Mouse (Mus musculus) adrenal gland, postnatal 10 days (tissue): ENCODE measurements around the gene Gm3248. TPM values are rescaled to one million over a fixed set of nuclear protein-coding genes. Genes with fewer than 3 reads are reported as not detected.
"Not testable (repeated sequence)": the region's sequence is repeated elsewhere in the genome, so short reads cannot be mapped to it uniquely, and the experiment has no call there.

Experiments
- DNase-seq: peaks from one replicate; pipeline ENCODE4 v3.0.0; 2021; ENCODE audit warnings: mixed read lengths
- long read RNA-seq, 2 experiments: library from polyadenylated mRNA; stranded (forward); transcript quantifications; one replicate each; pipeline ENCODE4 v2.0.0; 2021
- total RNA-seq, 2 experiments: library from RNA; stranded (reverse); gene quantifications; 2 replicates each; pipeline ENCODE4 v1.2.3; 2021

Gm3248 gene
- total RNA-seq: under 1 TPM; 0.27 to 0.69 TPM
- long read RNA-seq, experiment 1, partial matches to known transcripts: 0 of 1 reads
- long read RNA-seq, experiment 1, other reads (novel, unspliced or antisense): 1 of 1 reads
- long read RNA-seq, experiment 2: 0 reads

- peak; percentile 17 for DNase-seq
These were observed at the start of gene Gm3248 for GRCm38 (mm10) chr14:5961635-5962034. Gm3248 (minus strand) TSS chr14:5961745.

- DNase-seq: peak; percentile 1
These were observed 25.6 kb upstream of the Gm3248 start for GRCm38 (mm10) chr14:5987136-5987535.

GRCm38 (mm10) chr14:5979037-5979436 lies 17.5 kb upstream of the Gm3248 start, which contains the start of gene Gm3453:
Gm3453 (minus strand) TSS chr14:5979137.
- not testable (repeated sequence) for DNase-seq

GRCm38 (mm10) chr14:5962441-5962840 lies 896 bp upstream of the Gm3248 start:
- not testable (repeated sequence) for DNase-seq

- DNase-seq: peak; percentile 14
These were observed 443 bp downstream of the Gm3248 start for GRCm38 (mm10) chr14:5961102-5961501.

GRCm38 (mm10) chr14:5960479-5960878 lies 1.1 kb downstream of the Gm3248 start:
- peak; percentile 1 for DNase-seq

- DNase-seq: not testable (repeated sequence)
These were observed 38.3 kb downstream of the Gm3248 start for GRCm38 (mm10) chr14:5923276-5923675.

- not testable (repeated sequence) for DNase-seq
These were observed 43.1 kb downstream of the Gm3248 start for GRCm38 (mm10) chr14:5918330-5918942.

GRCm38 (mm10) chr14:5913701-5914100 lies 47.8 kb downstream of the Gm3248 start:
- DNase-seq: not testable (repeated sequence)

Other genes starting within 250 kb of the Gm3248 start
- gene Gm3373, start 220.2 kb downstream of the Gm3248 start, total RNA-seq: under 1 TPM in 1 of 2 experiments, not detected in 1; 0.73 TPM
- gene Gm3383, start 153.8 kb downstream of the Gm3248 start, total RNA-seq: 1 to 10 TPM; 1.5 to 1.6 TPM
- gene Gm3424, start 131.4 kb downstream of the Gm3248 start, total RNA-seq: not detected
- gene Gm8237, start 81.4 kb downstream of the Gm3248 start, total RNA-seq: under 1 TPM; 0.60 to 0.91 TPM
- gene Gm3453, start 17.4 kb upstream of the Gm3248 start, total RNA-seq: not detected
- not detected for gene Gm6337, start 96.5 kb upstream of the Gm3248 start, total RNA-seq
- under 1 TPM in 1 of 2 experiments, not detected in 1; 0.45 TPM for gene Gm8206, start 132.2 kb upstream of the Gm3248 start, total RNA-seq
- gene Gm3468, start 146.9 kb upstream of the Gm3248 start, total RNA-seq: under 1 TPM in 1 of 2 experiments, not detected in 1; 0.36 TPM
- not detected for gene Gm3476, start 164.1 kb upstream of the Gm3248 start, total RNA-seq